Mouse (Mus musculus) heart, embryonic 12.5 days (tissue): Measurements from ENCODE around the gene Cox11. TPM values are rescaled to one million over a fixed set of nuclear protein-coding genes. Genes with fewer than 3 reads are reported as not detected.

Source experiments
- ATAC-seq: fragments of 200-750 bp; cut with Nextera tagmentation; 2 replicates; pipeline ENCODE4 v1.8.0; 2017; ENCODE audit warnings: moderate TSS enrichment, moderate library complexity; ENCODE audit not compliant: insufficient number of reproducible peaks, low FRiP score
- H3K27ac ChIP-seq: fragments of 300-500 bp; sonication (generic); 2 replicates; pipeline ENCODE4 v1.5.1; 2016; ENCODE audit warnings: mild to moderate bottlenecking, moderate library complexity; ENCODE audit not compliant: poor library complexity, severe bottlenecking
- H3K27me3 ChIP-seq: fragments of 300-500 bp; sonication (generic); replicated peaks from 2 replicates; pipeline ENCODE4 v1.6.1; 2016; ENCODE audit warnings: mild to moderate bottlenecking, moderate library complexity
- H3K36me3 ChIP-seq: fragments of 300-500 bp; sonication (generic); 2 replicates; pipeline ENCODE4 v1.6.1; 2016; ENCODE audit warnings: mild to moderate bottlenecking, moderate library complexity
- H3K4me1 ChIP-seq: fragments of 300-500 bp; sonication (generic); replicated peaks from 2 replicates; pipeline ENCODE4 v1.6.1; 2016; ENCODE audit warnings: mild to moderate bottlenecking
- H3K4me2 ChIP-seq: fragments of 300-500 bp; sonication (generic); 2 replicates; pipeline ENCODE4 v1.6.1; 2016; ENCODE audit warnings: mild to moderate bottlenecking, moderate library complexity
- H3K4me3 ChIP-seq: fragments of 300-500 bp; sonication (generic); 2 replicates; pipeline ENCODE4 v1.5.1; 2016; ENCODE audit warnings: mild to moderate bottlenecking
- H3K9ac ChIP-seq: fragments of 300-500 bp; sonication (generic); 2 replicates; pipeline ENCODE4 v1.6.1; 2016; ENCODE audit warnings: mild to moderate bottlenecking, moderate library complexity
- H3K9me3 ChIP-seq: fragments of 300-500 bp; sonication (generic); replicated peaks from 2 replicates; pipeline ENCODE4 v1.6.1; 2016; ENCODE audit warnings: mild to moderate bottlenecking, moderate library complexity
- WGBS: fragments of 180-500 bp; shearing (Covaris S2); methylation state at CpG from one replicate; pipeline ENCODE4 v1.1.7; 2016; 5-methylcytosine and 5-hydroxymethylcytosine counted together
- polyA plus RNA-seq: library from polyadenylated mRNA; unstranded; fragments of >200 nt; fragmentation: Nextera tagmentation; extraction: Ambion mirVana; gene quantifications from 2 replicates; pipeline ENCODE4 v1.2.1, GENCODE M21; 2016

Gene Cox11
- polyA plus RNA-seq, 1 experiment from 2014 or later = 42.8 TPM

DNA sequence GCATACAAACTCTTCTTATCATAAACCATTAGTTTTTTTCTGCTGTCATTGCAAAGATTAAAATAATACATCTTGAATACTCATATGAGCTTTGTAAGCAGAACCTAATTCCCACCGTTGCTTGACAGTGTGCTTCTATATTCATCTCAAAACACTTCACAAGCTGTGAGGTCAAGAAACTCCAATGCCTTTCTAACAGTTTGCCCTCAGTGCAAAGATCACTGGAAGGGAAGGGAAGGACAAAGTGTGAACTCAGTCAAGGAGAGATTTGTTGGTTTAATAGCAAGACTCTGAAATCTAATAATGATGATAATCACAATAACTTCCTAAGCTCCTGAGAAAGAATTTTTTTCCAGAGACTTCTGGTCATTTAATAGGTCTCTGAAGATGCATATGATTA is 10.2 kb upstream of the Cox11 start:
- H3K36me3 ChIP-seq = 0 out of 2 replicates have a peak, but pooled peaks cover 7% of the 10 kb centered on the region
- 80% methylated on average over 1 of the region's 1 CpGs for WGBS
- no peak for ATAC-seq
- no peaks in the 10 kb centered on the region for H3K4me1 ChIP-seq
- H3K9ac ChIP-seq = no peak overlapping the region
- H3K4me3 ChIP-seq = no peak overlapping the region
- no peaks in the 10 kb centered on the region for H3K9me3 ChIP-seq
- no peaks in the 10 kb centered on the region for H3K27me3 ChIP-seq
- no peak overlapping the region for H3K27ac ChIP-seq
- H3K4me2 ChIP-seq = no peak overlapping the region

- H3K4me2 ChIP-seq = no peak overlapping the region
- no peaks in the 10 kb centered on the region for H3K27me3 ChIP-seq
- H3K4me1 ChIP-seq = no peaks in the 10 kb centered on the region; the same call in 1 of the 2 replicates
- H3K9me3 ChIP-seq = no peaks in the 10 kb centered on the region
- ATAC-seq = no peak
- H3K4me3 ChIP-seq = no peak overlapping the region
- H3K9ac ChIP-seq = no peak overlapping the region
- H3K36me3 ChIP-seq = 0 out of 2 replicates have a peak, but pooled peaks cover 7% of the 10 kb centered on the region
- WGBS = 70% methylated on average over 2 of the region's 2 CpGs
- no peak overlapping the region for H3K27ac ChIP-seq
These were observed 5.5 kb upstream of the Cox11 start for GRCm38 (mm10) chr11:90632480-90632879.

DNA sequence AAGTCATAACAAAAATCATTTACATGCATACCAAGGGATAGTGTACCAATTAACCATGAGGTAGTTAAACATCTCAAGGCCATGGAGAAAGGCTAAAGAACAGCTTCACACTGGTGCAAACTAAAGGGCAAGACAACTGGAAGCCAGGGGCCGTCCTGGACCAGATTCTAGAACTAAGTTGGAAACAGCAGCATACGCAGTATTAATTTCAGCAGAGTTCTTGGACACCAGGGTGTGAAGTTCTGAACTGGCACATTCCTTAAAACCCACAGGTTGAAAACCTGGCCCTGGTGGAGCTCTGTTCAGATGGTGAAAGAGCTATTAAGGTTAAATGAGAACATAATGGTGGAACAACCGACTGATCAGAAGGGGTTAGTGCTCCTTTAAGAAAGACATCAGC is 3.3 kb upstream of the Cox11 start:
- WGBS = 86% methylated on average over 3 of the region's 3 CpGs
- Histone ChIP-seq H3K36me3 (0 out of 2 replicates have a peak, but pooled peaks cover 6% of the 10 kb centered on the region), H3K4me2 (no peak overlapping the region)

GRCm38 (mm10) chr11:90638312-90638830 is 398 bp downstream of the Cox11 start:
- Histone ChIP-seq H3K27me3 (no peaks in the 10 kb centered on the region), H3K9me3 (no peaks in the 10 kb centered on the region), H3K4me2 (peak overlapping the region; percentile 80), H3K9ac (peak overlapping the region; percentile 96), H3K4me3 (peak overlapping the region; percentile 100), H3K36me3 (peaks cover 17% of the 10 kb centered on the region), H3K27ac (peak overlapping the region; percentile 95), H3K4me1 (peaks cover 5% of the 10 kb centered on the region)
- under 1% methylated on average over 54 of the region's 54 CpGs for WGBS
- ATAC-seq = peak; percentile 72

More for the DNA sequence above, 3.3 kb upstream of the Cox11 start:
- Histone ChIP-seq H3K4me1 (peaks cover 2% of the 10 kb centered on the region), H3K9ac (no peak overlapping the region), H3K27ac (no peak overlapping the region), H3K4me3 (no peak overlapping the region), H3K9me3 (no peaks in the 10 kb centered on the region), H3K27me3 (no peaks in the 10 kb centered on the region)
- no peak for ATAC-seq

GRCm38 (mm10) chr11:90649777-90650176 is 11.8 kb downstream of the Cox11 start:
- no peak overlapping the region for H3K4me3 ChIP-seq
- H3K27me3 ChIP-seq = no peaks in the 10 kb centered on the region
- no peak overlapping the region for H3K27ac ChIP-seq
- ATAC-seq = no peak
- H3K4me1 ChIP-seq = no peaks in the 10 kb centered on the region
- no peaks in the 10 kb centered on the region for H3K9me3 ChIP-seq
- H3K36me3 ChIP-seq = peaks cover 65% of the 10 kb centered on the region
- H3K4me2 ChIP-seq = no peak overlapping the region
- no peak overlapping the region for H3K9ac ChIP-seq
- 93% methylated on average over 6 of the region's 6 CpGs for WGBS

DNA sequence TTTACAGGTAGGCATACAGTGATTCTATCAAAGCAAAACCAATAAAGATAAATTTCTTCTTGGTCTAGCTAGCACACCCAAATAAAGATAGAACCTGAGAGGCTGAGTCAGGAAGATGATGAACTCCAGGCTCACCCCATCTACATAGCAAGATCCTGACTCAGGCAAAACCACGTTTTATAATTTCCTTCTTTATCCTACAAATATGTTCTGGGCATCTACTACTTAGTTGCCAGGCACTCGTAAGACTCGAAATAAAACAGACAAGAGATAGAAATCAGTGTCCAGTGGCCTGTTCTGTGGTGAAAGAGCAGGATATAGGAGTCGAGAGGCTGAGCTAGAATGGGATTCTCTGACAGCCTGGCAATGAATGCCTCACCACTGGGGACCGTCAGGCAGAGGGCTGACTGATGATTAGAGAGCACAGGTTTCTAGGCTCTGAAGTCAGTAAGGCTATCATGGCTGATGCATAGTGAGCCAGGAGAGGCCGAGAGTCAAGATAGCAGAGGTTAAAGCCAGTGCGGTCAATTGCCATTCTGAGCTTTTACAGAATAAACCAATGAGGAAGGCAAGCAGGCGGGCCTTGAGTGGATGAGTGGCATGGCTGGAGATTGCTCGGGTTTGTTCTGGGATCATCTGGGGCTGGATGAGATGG is 12.4 kb downstream of the Cox11 start:
- H3K4me2 ChIP-seq = no peak overlapping the region
- no peaks in the 10 kb centered on the region for H3K4me1 ChIP-seq
- no peaks in the 10 kb centered on the region for H3K27me3 ChIP-seq
- 50% methylated on average over 9 of the region's 9 CpGs for WGBS
- no peak overlapping the region for H3K27ac ChIP-seq
- no peak overlapping the region for H3K4me3 ChIP-seq
- no peak for ATAC-seq
- peak overlapping the region; percentile 34; the same call in 1 of the 2 replicates for H3K9ac ChIP-seq
- H3K36me3 ChIP-seq = peaks cover 63% of the 10 kb centered on the region
- H3K9me3 ChIP-seq = no peaks in the 10 kb centered on the region

- Histone ChIP-seq H3K9me3 (no peaks in the 10 kb centered on the region), H3K36me3 (peaks cover 68% of the 10 kb centered on the region), H3K9ac (no peak overlapping the region), H3K27me3 (no peaks in the 10 kb centered on the region), H3K27ac (no peak overlapping the region), H3K4me3 (no peak overlapping the region), H3K4me1 (no peaks in the 10 kb centered on the region), H3K4me2 (no peak overlapping the region)
- 82% methylated on average over 4 of the region's 4 CpGs for WGBS
- no peak for ATAC-seq
These were observed 14.6 kb downstream of the Cox11 start for GRCm38 (mm10) chr11:90652603-90653002.

DNA sequence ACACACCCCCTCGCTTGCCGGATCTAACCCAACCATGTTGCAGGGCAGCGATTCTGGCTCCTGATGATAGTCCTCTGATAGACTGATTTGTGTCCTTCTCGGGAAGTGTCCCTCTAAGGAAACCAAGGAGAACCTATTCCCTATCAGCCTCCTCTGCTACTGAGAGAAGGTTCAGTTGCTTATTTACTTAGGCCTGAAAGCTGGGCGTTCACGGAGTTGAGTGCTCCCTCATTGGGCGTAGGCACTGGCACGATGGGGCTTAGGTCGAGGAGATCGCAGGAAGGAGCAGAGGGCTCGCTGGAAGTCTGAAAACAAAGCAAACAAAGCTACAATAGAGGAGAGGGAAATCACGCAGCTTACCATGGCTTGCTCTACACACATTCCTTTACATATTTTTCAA is 19.6 kb downstream of the Cox11 start:
- Histone ChIP-seq H3K36me3 (peaks cover 65% of the 10 kb centered on the region), H3K9ac (no peak overlapping the region), H3K4me2 (no peak overlapping the region), H3K9me3 (no peaks in the 10 kb centered on the region), H3K4me1 (no peaks in the 10 kb centered on the region), H3K27me3 (no peaks in the 10 kb centered on the region), H3K4me3 (no peak overlapping the region), H3K27ac (no peak overlapping the region)
- WGBS = 86% methylated on average over 12 of the region's 12 CpGs
- ATAC-seq = no peak

DNA sequence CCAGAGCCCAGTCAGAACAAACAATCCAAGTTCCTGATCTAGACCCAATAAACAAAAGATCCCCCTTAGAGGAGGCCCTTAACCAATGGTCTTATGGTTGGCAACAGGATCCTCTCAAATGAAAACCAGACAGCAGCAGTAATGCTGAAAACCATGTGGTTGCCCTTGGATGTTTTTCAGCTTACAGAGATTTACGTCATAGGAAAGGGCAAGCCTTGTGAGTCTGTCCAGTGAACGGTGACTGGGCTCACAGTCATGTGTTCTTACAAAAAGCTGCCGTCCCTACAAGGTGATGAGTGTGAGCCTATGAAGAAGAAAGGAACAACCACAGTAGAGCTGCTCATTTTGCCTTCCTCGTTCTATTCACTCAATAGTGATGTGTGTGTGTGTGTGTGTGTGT is 22.7 kb downstream of the Cox11 start:
- WGBS = 78% methylated on average over 4 of the region's 4 CpGs
- Histone ChIP-seq H3K4me1 (peaks cover 28% of the 10 kb centered on the region), H3K27me3 (no peaks in the 10 kb centered on the region), H3K4me3 (no peak overlapping the region), H3K9me3 (no peaks in the 10 kb centered on the region), H3K36me3 (peaks cover 48% of the 10 kb centered on the region), H3K4me2 (no peak overlapping the region), H3K9ac (no peak overlapping the region), H3K27ac (no peak overlapping the region)
- ATAC-seq = no peak

DNA sequence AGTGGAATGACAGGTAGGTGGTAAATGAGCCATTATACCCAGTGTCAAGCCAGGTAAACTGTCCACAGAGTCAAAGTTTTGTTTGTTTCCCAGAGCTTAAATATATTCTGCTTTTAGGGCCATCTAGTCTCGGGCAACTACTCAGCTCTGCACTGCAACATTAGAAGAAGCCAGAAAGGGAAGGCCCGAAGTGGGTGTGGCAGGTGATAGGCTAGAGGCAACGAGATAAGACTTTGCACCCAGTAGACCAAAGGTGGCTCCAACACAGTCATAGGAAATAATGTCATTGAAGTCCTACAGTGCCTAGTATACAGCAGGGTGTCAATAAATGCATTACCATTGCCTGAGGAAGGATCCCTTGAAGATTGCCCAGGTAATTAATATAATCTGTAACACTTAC is 25.1 kb downstream of the Cox11 start:
- peak; percentile 71 for ATAC-seq
- no peak overlapping the region; the same call in 1 of the 2 replicates for H3K27ac ChIP-seq
- H3K9ac ChIP-seq = no peak overlapping the region
- H3K4me1 ChIP-seq = peaks cover 40% of the 10 kb centered on the region
- no peak overlapping the region for H3K4me3 ChIP-seq
- no peaks in the 10 kb centered on the region for H3K9me3 ChIP-seq
- no peak overlapping the region for H3K4me2 ChIP-seq
- WGBS = 42% methylated on average over 3 of the region's 3 CpGs
- H3K36me3 ChIP-seq = peaks cover 32% of the 10 kb centered on the region
- H3K27me3 ChIP-seq = no peaks in the 10 kb centered on the region

GRCm38 (mm10) chr11:90663618-90664297 is 25.8 kb downstream of the Cox11 start:
- Histone ChIP-seq H3K27me3 (no peaks in the 10 kb centered on the region), H3K4me3 (no peak overlapping the region), H3K9ac (no peak overlapping the region), H3K27ac (peak overlapping the region; percentile 73), H3K4me2 (no peak overlapping the region), H3K9me3 (no peaks in the 10 kb centered on the region), H3K4me1 (peaks cover 40% of the 10 kb centered on the region), H3K36me3 (peaks cover 36% of the 10 kb centered on the region)
- no peak for ATAC-seq
- WGBS = 56% methylated on average over 5 of the region's 5 CpGs
